Mouse (Mus musculus) kidney, adult 2 months (tissue): ENCODE results near the gene Mfsd11. TPM values are rescaled to one million over a fixed set of nuclear protein-coding genes. Genes with fewer than 3 reads are reported as not detected.

Experiments
- DNase-seq: peaks from one replicate; pipeline ENCODE4 v3.0.0; 2021
- H3K27ac ChIP-seq: fragments of 200-500 bp; 2 replicates; pipeline ENCODE4 v1.5.1; 2012; ENCODE audit warnings: low read depth, low read length, control low read depth, inconsistent platforms; ENCODE audit not compliant: insufficient read depth
- H3K27me3 ChIP-seq: fragments of 200-500 bp; replicated peaks from 2 replicates; pipeline ENCODE4 v1.6.1; 2012; ENCODE audit warnings: mild to moderate bottlenecking, moderate library complexity, low read length, inconsistent platforms; ENCODE audit not compliant: control insufficient read depth, insufficient read depth
- H3K36me3 ChIP-seq: fragments of 200-500 bp; 2 replicates; pipeline ENCODE4 v1.6.1; 2012; ENCODE audit warnings: mild to moderate bottlenecking, moderate library complexity, low read length, inconsistent platforms; ENCODE audit not compliant: control insufficient read depth, insufficient read depth
- H3K4me1 ChIP-seq: fragments of 200-500 bp; 2 replicates; pipeline ENCODE4 v1.6.1; 2011; ENCODE audit warnings: low read length; ENCODE audit not compliant: control insufficient read depth, insufficient read depth
- H3K4me3 ChIP-seq: fragments of 200-500 bp; 2 replicates; pipeline ENCODE4 v1.5.1; 2011; ENCODE audit warnings: mild to moderate bottlenecking, low read depth, low read length, control low read depth; ENCODE audit not compliant: insufficient read depth
- CTCF ChIP-seq: fragments of 200-500 bp; conservative IDR thresholded peaks from 2 replicates; pipeline ENCODE4 v1.5.1; 2011; ENCODE audit warnings: low read depth, mild to moderate bottlenecking, control low read depth, low read length, moderate library complexity, mixed read lengths; ENCODE audit not compliant: insufficient read depth, insufficient read length
- POLR2A ChIP-seq: fragments of 200-500 bp; IDR thresholded peaks from one replicate; pipeline ENCODE4 v1.6.1; 2011; ENCODE audit warnings: low read depth, low read length, control low read depth
- whole genome bisulfite sequencing: fragments of 180-500 bp; shearing (Covaris S2); methylation state at CpG from one replicate; pipeline ENCODE4 v1.1.7; 2018; 5-methylcytosine and 5-hydroxymethylcytosine counted together
- polyA plus RNA-seq: library from polyadenylated mRNA; depleted of rRNA; stranded (reverse); fragments of >200 nt; gene quantifications from 2 replicates; pipeline ENCODE4 v1.2.3, GENCODE M21; 2012

The Mfsd11 gene
- polyA plus RNA-seq, 1 experiment: 44.9 TPM

GRCm38 (mm10) chr11:116857183-116857850 is 5.1 kb downstream of the Mfsd11 start:
- no peak overlapping the region for H3K4me3 ChIP-seq
- 76% methylated on average over 12 of the region's 12 CpGs for WGBS
- no peak overlapping the region for H3K27ac ChIP-seq
- no peaks in the 10 kb centered on the region for H3K4me1 ChIP-seq
- TF ChIP-seq POLR2A: no peak
- TF ChIP-seq CTCF: no peak
- no peaks in the 10 kb centered on the region for H3K27me3 ChIP-seq
- peaks cover 3% of the 10 kb centered on the region for H3K36me3 ChIP-seq
- no peak for DNase-seq

DNA sequence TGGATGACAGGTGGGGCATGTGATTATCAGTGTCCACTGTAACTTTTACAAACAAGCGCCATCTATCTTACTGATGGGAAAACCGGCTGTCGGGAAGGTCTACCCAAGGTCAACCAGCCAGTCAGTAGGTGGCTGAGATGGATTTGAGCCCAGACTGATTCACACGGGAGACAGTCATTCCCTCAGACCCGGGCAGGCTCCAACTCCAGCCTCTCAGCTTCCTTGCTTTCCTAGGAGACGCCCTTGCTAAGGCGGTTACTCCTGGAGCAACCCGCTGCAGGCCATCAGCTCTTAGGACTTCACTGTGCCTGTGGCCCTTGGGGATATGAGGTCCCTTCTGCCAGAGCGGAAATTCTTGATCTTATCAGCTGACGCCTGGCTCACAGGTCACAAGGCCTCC is 12.2 kb downstream of the Mfsd11 start:
- no peaks in the 10 kb centered on the region for H3K27me3 ChIP-seq
- H3K27ac ChIP-seq: no peak overlapping the region
- H3K4me3 ChIP-seq: no peak overlapping the region
- TF ChIP-seq POLR2A (no peak), CTCF (no peak)
- peaks cover 3% of the 10 kb centered on the region for H3K36me3 ChIP-seq
- peak; percentile 52 for DNase-seq
- WGBS: 60% methylated on average over 10 of the region's 10 CpGs
- H3K4me1 ChIP-seq: peaks cover 4% of the 10 kb centered on the region; the same call in 1 of the 2 replicates

DNA sequence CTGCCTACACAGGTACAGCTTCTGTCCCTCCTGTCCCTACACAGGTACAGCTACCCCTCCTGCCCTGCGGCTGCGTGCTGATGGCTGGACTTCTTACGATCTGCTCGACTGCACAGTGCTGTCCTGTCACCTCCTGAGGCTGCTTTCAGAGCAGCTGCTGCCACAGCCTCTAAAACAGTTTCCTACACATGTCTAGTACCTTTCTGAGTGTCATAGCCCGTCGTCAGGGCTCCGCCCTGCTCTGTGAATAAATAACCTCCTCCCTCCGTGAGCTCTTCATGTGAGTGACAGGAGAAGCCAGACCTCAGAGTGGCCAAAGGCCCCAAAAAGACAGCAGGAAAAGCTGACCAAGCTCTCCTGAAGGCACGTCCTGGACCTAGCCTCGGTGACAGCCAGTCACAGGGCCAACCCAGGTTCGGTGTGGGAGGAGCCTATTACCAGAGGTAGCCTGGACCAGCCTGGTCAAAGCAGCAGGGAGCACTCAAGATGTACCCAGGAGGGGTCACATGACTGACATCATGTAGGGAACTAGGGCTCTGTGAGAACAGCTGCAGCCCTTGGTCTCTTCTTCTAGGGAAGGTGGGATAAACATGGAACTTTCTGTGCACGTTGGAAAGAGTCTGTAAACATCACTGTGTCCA is 13.8 kb downstream of the Mfsd11 start:
- H3K27ac ChIP-seq: no peak overlapping the region
- H3K27me3 ChIP-seq: no peaks in the 10 kb centered on the region
- peaks cover 3% of the 10 kb centered on the region for H3K36me3 ChIP-seq
- H3K4me1 ChIP-seq: peaks cover 4% of the 10 kb centered on the region; the same call in 1 of the 2 replicates
- 51% methylated on average over 12 of the region's 12 CpGs for WGBS
- no peak overlapping the region for H3K4me3 ChIP-seq
- DNase-seq: peak; percentile 78
- no peak for TF ChIP-seq POLR2A
- TF ChIP-seq CTCF: no peak

GRCm38 (mm10) chr11:116868129-116868528 is 15.9 kb downstream of the Mfsd11 start:
- DNase-seq: peak; percentile 83
- whole genome bisulfite sequencing: 36% methylated on average over 3 of the region's 3 CpGs
- Histone ChIP-seq H3K4me3 (no peak overlapping the region), H3K36me3 (peaks cover 2% of the 10 kb centered on the region), H3K4me1 (peaks cover 4% of the 10 kb centered on the region; the same call in 1 of the 2 replicates), H3K27ac (peak overlapping the region; percentile 54; the same call in 1 of the 2 replicates), H3K27me3 (no peaks in the 10 kb centered on the region)
- TF ChIP-seq CTCF (no peak), POLR2A (no peak)

DNA sequence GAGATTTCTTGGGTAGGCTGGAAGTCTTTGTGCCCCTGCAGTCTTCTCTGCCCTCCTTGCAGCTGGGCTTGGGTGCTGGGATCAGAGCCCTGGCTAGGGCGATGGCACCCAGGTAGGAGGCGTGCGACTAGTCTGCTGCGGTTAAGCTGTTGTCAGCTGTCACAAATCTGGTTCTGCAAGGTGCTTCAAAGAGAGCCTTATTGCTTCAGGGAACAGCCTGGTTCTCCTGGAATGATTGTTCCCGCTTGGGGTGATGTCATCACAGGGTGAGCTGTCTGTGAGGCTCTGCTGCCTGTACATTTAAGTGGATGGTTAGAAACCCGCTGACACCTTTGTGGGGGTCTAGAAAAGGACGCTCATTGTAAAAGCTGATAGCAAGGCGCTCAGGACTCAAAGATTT is 17.0 kb downstream of the Mfsd11 start:
- Histone ChIP-seq H3K27me3 (no peaks in the 10 kb centered on the region), H3K36me3 (peaks cover 2% of the 10 kb centered on the region), H3K4me1 (peaks cover 4% of the 10 kb centered on the region; the same call in 1 of the 2 replicates), H3K27ac (peak overlapping the region; percentile 60), H3K4me3 (no peak overlapping the region)
- DNase-seq: no peak
- 90% methylated on average over 8 of the region's 8 CpGs for WGBS
- TF ChIP-seq CTCF (no peak), POLR2A (no peak)

DNA sequence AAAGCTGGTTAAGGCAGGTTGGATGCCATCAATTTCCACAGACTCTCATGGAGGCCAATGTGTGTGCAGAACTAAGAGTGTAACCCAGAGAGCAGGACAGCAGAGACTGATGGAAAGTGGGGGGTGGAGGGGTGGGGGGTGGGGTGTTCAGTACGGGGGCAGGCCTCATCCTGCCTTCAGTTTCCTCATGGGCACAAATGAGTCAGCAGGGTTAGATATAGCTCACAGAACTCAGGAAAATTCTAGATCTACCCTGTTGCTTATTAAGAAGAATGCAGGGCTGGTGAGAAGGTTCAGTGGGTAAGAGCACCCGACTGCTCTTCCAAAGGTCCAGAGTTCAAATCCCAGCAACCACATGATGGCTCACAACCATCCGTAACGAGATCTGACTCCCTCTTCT is 17.4 kb downstream of the Mfsd11 start:
- peaks cover 4% of the 10 kb centered on the region; the same call in 1 of the 2 replicates for H3K4me1 ChIP-seq
- H3K27me3 ChIP-seq: no peaks in the 10 kb centered on the region
- TF ChIP-seq POLR2A (no peak), CTCF (no peak)
- peaks cover 2% of the 10 kb centered on the region for H3K36me3 ChIP-seq
- H3K27ac ChIP-seq: peak overlapping the region; percentile 60
- 57% methylated on average over 4 of the region's 4 CpGs for WGBS
- no peak for DNase-seq
- no peak overlapping the region for H3K4me3 ChIP-seq

- peaks cover 2% of the 10 kb centered on the region for H3K36me3 ChIP-seq
- DNase-seq: no peak
- no peaks in the 10 kb centered on the region for H3K27me3 ChIP-seq
- WGBS: 88% methylated on average over 9 of the region's 9 CpGs
- H3K27ac ChIP-seq: no peak overlapping the region
- no peak for TF ChIP-seq POLR2A
- TF ChIP-seq CTCF: no peak
- no peak overlapping the region for H3K4me3 ChIP-seq
- H3K4me1 ChIP-seq: no peaks in the 10 kb centered on the region; the same call in 1 of the 2 replicates
These were observed 19.3 kb downstream of the Mfsd11 start for GRCm38 (mm10) chr11:116871538-116871937.
